Mouse (Mus musculus) stomach, embryonic 16.5 days (tissue): Measurements from ENCODE around the gene Pgghg. TPM values are rescaled to one million over a fixed set of nuclear protein-coding genes. Genes with fewer than 3 reads are reported as not detected.
A peak's percentile ranks its signal among the peaks of the same experiment; 100 is the strongest.

Experiments
- ATAC-seq: fragments of 200-750 bp; cut with Nextera tagmentation; 2 replicates; pipeline ENCODE4 v1.8.0; 2017; ENCODE audit warnings: moderate number of reproducible peaks, moderate TSS enrichment; ENCODE audit not compliant: insufficient read depth, low FRiP score
- H3K27ac ChIP-seq: fragments of 300-500 bp; sonication (generic); 2 replicates; pipeline ENCODE4 v1.5.1; 2014; ENCODE audit warnings: low read length
- H3K27me3 ChIP-seq: fragments of 300-500 bp; sonication (generic); 2 replicates; pipeline ENCODE4 v1.6.1; 2014; ENCODE audit warnings: low read length, control low read depth, mixed read lengths; ENCODE audit not compliant: control insufficient read depth, insufficient read depth
- H3K36me3 ChIP-seq: fragments of 300-500 bp; sonication (generic); 2 replicates; pipeline ENCODE4 v1.6.1; 2014; ENCODE audit warnings: low read length; ENCODE audit not compliant: control insufficient read depth, insufficient read depth
- H3K4me1 ChIP-seq: fragments of 300-500 bp; sonication (generic); 2 replicates; pipeline ENCODE4 v1.6.1; 2014; ENCODE audit warnings: low read length, control low read depth, mixed read lengths; ENCODE audit not compliant: control insufficient read depth, insufficient read depth
- H3K4me2 ChIP-seq: fragments of 300-500 bp; sonication (generic); 2 replicates; pipeline ENCODE4 v1.6.1; 2014; ENCODE audit warnings: low read depth, low read length, mixed read lengths
- H3K4me3 ChIP-seq: fragments of 300-500 bp; sonication (generic); replicated peaks from 2 replicates; pipeline ENCODE4 v1.5.1; 2014; ENCODE audit warnings: mild to moderate bottlenecking, low read length
- H3K9ac ChIP-seq: fragments of 300-500 bp; sonication (generic); 2 replicates; pipeline ENCODE4 v1.6.1; 2014; ENCODE audit warnings: low read length
- H3K9me3 ChIP-seq: fragments of 300-500 bp; sonication (generic); replicated peaks from 2 replicates; pipeline ENCODE4 v1.6.1; 2016; ENCODE audit warnings: low read length, control low read depth; ENCODE audit not compliant: control insufficient read depth
- WGBS: fragments of 180-500 bp; shearing (Covaris S2); extraction: QIAGEN DNeasy Blood & Tissue Kit; methylation state at CpG from one replicate; pipeline ENCODE4 v1.1.7; 2014; 5-methylcytosine and 5-hydroxymethylcytosine counted together
- polyA plus RNA-seq: library from polyadenylated mRNA; unstranded; fragments of >200 nt; fragmentation: Nextera tagmentation; extraction: Ambion mirVana; gene quantifications from 2 replicates; pipeline ENCODE4 v1.2.1, GENCODE M21; 2015

Pgghg gene
- polyA plus RNA-seq, 1 experiment from 2014 or later, result 25.6 TPM

DNA sequence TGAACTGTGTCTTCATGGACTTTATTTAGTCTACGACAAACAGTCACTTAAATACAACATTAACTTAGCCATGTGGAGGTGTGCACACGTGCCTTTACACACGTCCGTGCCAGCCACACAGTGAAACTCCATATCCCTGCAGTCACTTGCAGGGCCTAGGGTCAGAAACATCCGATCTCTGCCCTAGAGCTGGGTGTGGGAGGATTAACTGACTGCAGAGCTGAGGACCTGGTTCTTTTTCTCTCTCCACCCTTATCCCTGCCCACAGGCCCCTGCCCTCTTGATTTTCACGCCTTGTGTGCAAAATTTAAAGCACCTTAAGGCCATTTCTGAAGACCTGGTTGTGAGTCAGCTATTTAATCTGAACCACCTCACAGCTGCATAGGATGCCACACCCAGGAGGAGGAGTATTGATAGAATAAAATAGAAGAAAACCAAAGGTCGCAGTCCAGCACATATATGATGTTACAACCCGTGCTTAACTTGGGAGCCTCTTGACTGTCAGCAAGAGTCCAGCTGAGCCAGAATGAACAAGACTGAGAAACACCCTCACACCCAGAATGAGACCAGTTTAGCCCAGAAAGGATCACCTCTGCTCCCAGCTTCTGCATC lies 20.7 kb upstream of the Pgghg start, which contains the start of gene Nlrp6:
Nlrp6 (plus strand) TSS at position 485 of the 612 bp plus-strand sequence.
- H3K4me3 ChIP-seq, result peak within 1 kb of the TSS; percentile 7
- 0 out of 2 replicates have a peak within 1 kb of the TSS, but pooled peaks have one; percentile 71 for H3K4me2 ChIP-seq
- H3K36me3 ChIP-seq, result no peaks in the 10 kb centered on the region
- H3K9ac ChIP-seq, result no peak within 1 kb of the TSS; the same call in 1 of the 2 replicates
- peaks cover 12% of the 10 kb centered on the region for H3K4me1 ChIP-seq
- WGBS, result 63% methylated on average over 8 of the region's 8 CpGs
- ATAC-seq, result no peak
- no peaks in the 10 kb centered on the region for H3K9me3 ChIP-seq
- H3K27ac ChIP-seq, result peak within 1 kb of the TSS; percentile 4; the same call in 1 of the 2 replicates
- H3K27me3 ChIP-seq, result peaks cover 53% of the 10 kb centered on the region

- no peak overlapping the region for H3K27ac ChIP-seq
- peaks cover 12% of the 10 kb centered on the region for H3K4me1 ChIP-seq
- no peaks in the 10 kb centered on the region for H3K9me3 ChIP-seq
- peaks cover 53% of the 10 kb centered on the region for H3K27me3 ChIP-seq
- H3K4me3 ChIP-seq, result peak overlapping the region; percentile 48
- no peaks in the 10 kb centered on the region for H3K36me3 ChIP-seq
- 32% methylated on average over 22 of the region's 22 CpGs for WGBS
- no peak overlapping the region for H3K9ac ChIP-seq
- ATAC-seq, result no peak
- 0 out of 2 replicates have a peak overlapping the region, but pooled peaks have one; percentile 71 for H3K4me2 ChIP-seq
Observed at GRCm38 (mm10) chr7:140921225-140921975, 19.8 kb upstream of the Pgghg start.

DNA sequence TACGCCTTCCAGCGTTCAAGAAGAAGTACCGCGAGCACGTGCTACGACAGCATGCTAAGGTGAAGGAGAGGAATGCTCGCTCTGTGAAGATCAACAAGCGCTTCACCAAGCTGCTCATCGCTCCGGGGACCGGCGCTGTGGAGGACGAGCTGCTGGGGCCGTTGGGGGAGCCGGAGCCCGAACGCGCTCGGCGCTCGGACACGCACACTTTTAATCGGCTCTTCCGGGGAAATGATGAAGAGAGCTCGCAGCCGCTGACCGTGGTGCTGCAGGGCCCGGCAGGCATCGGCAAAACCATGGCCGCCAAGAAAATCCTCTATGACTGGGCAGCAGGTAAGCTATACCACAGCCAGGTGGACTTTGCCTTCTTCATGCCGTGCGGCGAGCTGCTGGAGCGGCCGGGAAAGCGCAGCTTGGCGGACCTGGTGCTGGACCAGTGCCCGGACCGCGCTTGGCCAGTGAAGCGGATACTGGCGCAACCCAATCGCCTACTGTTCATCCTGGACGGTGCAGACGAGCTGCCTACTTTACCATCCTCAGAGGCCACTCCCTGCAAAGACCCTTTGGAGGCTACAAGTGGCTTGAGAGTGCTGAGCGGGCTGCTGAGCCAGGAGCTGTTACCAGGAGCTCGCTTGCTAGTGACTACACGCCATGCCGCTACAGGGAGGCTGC lies 18.7 kb upstream of the Pgghg start:
- Histone ChIP-seq H3K27ac (no peak overlapping the region), H3K4me2 (peak overlapping the region; percentile 71), H3K9ac (peak overlapping the region; percentile 51), H3K9me3 (no peaks in the 10 kb centered on the region), H3K36me3 (no peaks in the 10 kb centered on the region), H3K4me3 (peak overlapping the region; percentile 48), H3K4me1 (peaks cover 12% of the 10 kb centered on the region), H3K27me3 (peaks cover 53% of the 10 kb centered on the region)
- under 1% methylated on average over 49 of the region's 49 CpGs for WGBS
- ATAC-seq, result peak; percentile 26; the same call in 1 of the 2 replicates

DNA sequence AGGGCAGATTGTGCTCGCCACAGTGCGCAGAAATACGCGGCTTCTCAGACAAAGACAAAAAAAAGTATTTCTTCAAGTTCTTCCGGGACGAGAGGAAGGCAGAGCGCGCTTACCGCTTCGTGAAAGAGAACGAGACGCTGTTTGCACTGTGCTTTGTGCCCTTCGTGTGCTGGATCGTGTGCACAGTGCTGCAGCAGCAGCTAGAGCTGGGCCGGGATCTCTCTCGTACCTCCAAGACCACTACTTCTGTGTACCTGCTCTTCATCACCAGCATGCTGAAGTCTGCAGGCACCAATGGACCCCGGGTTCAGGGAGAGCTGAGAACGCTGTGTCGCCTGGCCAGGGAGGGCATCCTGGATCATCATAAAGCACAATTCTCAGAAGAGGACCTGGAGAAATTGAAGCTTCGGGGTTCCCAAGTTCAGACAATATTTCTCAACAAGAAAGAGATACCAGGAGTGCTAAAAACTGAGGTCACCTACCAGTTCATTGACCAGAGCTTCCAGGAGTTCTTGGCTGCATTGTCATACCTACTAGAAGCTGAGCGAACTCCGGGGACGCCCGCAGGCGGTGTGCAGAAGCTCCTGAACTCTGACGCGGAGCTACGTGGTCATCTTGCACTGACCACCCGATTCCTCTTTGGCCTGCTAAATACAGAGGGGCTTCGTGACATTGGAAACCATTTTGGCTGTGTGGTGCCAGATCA lies 18.0 kb upstream of the Pgghg start:
- Histone ChIP-seq H3K9me3 (no peaks in the 10 kb centered on the region), H3K27me3 (peaks cover 53% of the 10 kb centered on the region), H3K9ac (peak overlapping the region; percentile 51), H3K4me3 (peak overlapping the region; percentile 48), H3K36me3 (no peaks in the 10 kb centered on the region), H3K27ac (no peak overlapping the region), H3K4me2 (peak overlapping the region; percentile 71), H3K4me1 (peaks cover 12% of the 10 kb centered on the region)
- no peak for ATAC-seq
- 23% methylated on average over 30 of the region's 30 CpGs for WGBS

DNA sequence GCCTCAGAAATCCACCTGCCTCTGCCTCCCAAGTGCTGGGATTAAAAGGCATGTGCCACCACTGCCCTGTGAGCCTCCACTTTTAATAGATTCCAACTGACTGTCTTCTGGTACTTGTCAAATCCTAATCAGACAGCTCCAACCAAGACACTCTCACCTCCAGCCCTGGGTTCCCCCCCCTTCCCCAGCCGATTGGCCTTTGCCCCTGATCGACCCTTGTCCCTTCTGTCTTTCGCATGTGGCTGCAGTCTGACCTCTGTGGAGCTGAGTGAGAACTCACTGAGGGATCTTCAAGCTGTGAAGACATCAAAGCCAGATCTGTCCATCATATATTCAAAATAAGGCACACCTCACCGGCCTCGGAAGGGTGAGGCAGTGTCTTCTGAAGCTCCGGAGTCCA lies 14.0 kb upstream of the Pgghg start:
- H3K4me3 ChIP-seq, result no peak overlapping the region
- 78% methylated on average over 6 of the region's 6 CpGs for WGBS
- H3K4me2 ChIP-seq, result no peak overlapping the region

GRCm38 (mm10) chr7:140938436-140938835 lies 2.8 kb upstream of the Pgghg start:
- Histone ChIP-seq H3K9me3 (no peaks in the 10 kb centered on the region), H3K27me3 (no peaks in the 10 kb centered on the region), H3K36me3 (no peaks in the 10 kb centered on the region), H3K4me3 (no peak overlapping the region), H3K4me2 (no peak overlapping the region), H3K9ac (no peak overlapping the region), H3K4me1 (peaks cover 21% of the 10 kb centered on the region), H3K27ac (no peak overlapping the region)
- ATAC-seq, result no peak
- WGBS, result 49% methylated on average over 3 of the region's 3 CpGs

More for the DNA sequence above, 14.0 kb upstream of the Pgghg start:
- Histone ChIP-seq H3K9me3 (no peaks in the 10 kb centered on the region), H3K27ac (no peak overlapping the region), H3K36me3 (no peaks in the 10 kb centered on the region), H3K27me3 (peaks cover 27% of the 10 kb centered on the region), H3K9ac (no peak overlapping the region), H3K4me1 (peaks cover 8% of the 10 kb centered on the region)
- ATAC-seq, result no peak

- H3K27me3 ChIP-seq, result no peaks in the 10 kb centered on the region
- no peak overlapping the region for H3K9ac ChIP-seq
- ATAC-seq, result no peak
- WGBS, result 45% methylated on average over 2 of the region's 2 CpGs
- H3K9me3 ChIP-seq, result no peaks in the 10 kb centered on the region
- no peaks in the 10 kb centered on the region for H3K36me3 ChIP-seq
- peaks cover 24% of the 10 kb centered on the region for H3K4me1 ChIP-seq
- H3K4me3 ChIP-seq, result no peak overlapping the region
- H3K27ac ChIP-seq, result peak overlapping the region; percentile 48
- H3K4me2 ChIP-seq, result no peak overlapping the region
Observed at GRCm38 (mm10) chr7:140938896-140939295, 2.3 kb upstream of the Pgghg start.

GRCm38 (mm10) chr7:140939669-140940171 lies 1.5 kb upstream of the Pgghg start:
- WGBS, result 18% methylated on average over 8 of the region's 8 CpGs
- no peaks in the 10 kb centered on the region for H3K9me3 ChIP-seq
- H3K9ac ChIP-seq, result 0 out of 2 replicates have a peak overlapping the region, but pooled peaks have one; percentile 6
- peak overlapping the region; percentile 25 for H3K4me2 ChIP-seq
- H3K27ac ChIP-seq, result peak overlapping the region; percentile 48
- no peaks in the 10 kb centered on the region for H3K27me3 ChIP-seq
- H3K4me3 ChIP-seq, result no peak overlapping the region
- H3K4me1 ChIP-seq, result peaks cover 26% of the 10 kb centered on the region
- no peaks in the 10 kb centered on the region for H3K36me3 ChIP-seq
- peak; percentile 19; the same call in 1 of the 2 replicates for ATAC-seq
